Mouse (Mus musculus): Measurements from ENCODE around the gene Apoe. TPM values are rescaled to one million over a fixed set of nuclear protein-coding genes. Genes with fewer than 3 reads are reported as not detected.

Gene Apoe
- total and polyA plus RNA-seq, 3 experiments = 8.1 to 28.6 (median 19.9) TPM

DNA sequence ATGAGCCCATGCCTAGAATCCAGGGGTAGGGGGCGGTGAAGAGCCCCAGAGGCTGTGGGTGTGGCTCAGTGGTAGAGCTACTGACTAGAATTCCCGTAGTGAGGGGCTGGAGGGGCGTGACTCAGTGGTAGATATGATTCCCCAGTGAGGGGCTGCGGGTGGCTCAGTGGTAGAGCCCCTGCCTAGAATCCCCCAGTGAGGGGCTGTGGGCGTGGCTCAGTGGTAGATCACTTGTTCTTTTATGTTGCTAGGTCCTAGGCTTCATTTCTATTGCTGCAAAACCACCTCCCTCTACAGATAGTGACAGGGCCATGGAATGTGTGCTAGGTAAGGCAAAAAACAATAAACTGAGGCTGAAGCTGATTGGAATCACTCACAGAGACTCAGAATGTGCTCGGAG is 3.1 kb downstream of the Apoe start:
- Histone ChIP-seq H3K4me3 (ENCODE audit: low read depth, low read length) (no peak overlapping the region; the same call in 1 of the 2 replicates), H3K9me3 (replicated peaks) (peaks cover 13% of the 10 kb centered on the region), H3K4me1 (ENCODE audit: insufficient read depth, low read depth, low read length) (peaks cover 91% of the 10 kb centered on the region), H3K36me3 (replicated peaks) (peaks cover 47% of the 10 kb centered on the region), H3K27me3 (ENCODE audit: insufficient read depth, low read length) (no peaks in the 10 kb centered on the region)
- no peak for TF ChIP-seq GATA1 (IDR thresholded peaks at IDR 0.05; ENCODE audit: borderline replicate concordance, low read length)
- TF ChIP-seq CTCF (IDR thresholded peaks at IDR 0.05; ENCODE audit: low read depth, low read length) = no peak
- no peak for TF ChIP-seq TAL1 (conservative IDR thresholded peaks at IDR 0.05; ENCODE audit: low read depth, low read length)
- no peak for TF ChIP-seq POLR2AphosphoS5 (IDR thresholded peaks at IDR 0.05; ENCODE audit: insufficient replicate concordance, low read depth, low read length)
- ATAC-seq (ENCODE audit: extremely low read depth, insufficient number of reproducible peaks, low FRiP score, poor library complexity, severe bottlenecking) (no peak), DNase-seq (ENCODE audit: low spot score) (no peak)

DNA sequence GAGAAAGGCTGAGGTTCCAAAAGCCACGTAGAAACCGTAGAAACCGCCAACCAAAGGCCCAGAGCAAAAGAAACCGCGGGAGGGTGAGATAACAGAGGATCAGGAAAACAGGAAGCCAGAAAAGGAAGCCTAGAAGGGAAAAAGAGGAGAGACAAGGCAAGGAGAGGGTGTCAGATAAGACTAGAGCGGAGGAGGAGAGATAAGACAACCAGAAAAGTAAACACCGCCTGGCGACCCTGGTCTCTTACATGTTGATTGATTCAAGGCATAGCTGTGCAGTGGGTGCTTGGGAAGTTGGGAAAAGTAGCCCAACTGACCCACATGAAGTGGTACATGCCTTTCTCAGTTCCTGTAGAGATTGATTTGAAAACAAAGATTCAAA is 3.8 kb downstream of the Apoe start:
- DNase-seq (ENCODE audit: low spot score) = peak; percentile 31
- peak; percentile 87 for ATAC-seq (ENCODE audit: extremely low read depth, insufficient number of reproducible peaks, low FRiP score, poor library complexity, severe bottlenecking)
- H3K9me3 ChIP-seq (replicated peaks) = peaks cover 13% of the 10 kb centered on the region
- TF ChIP-seq GATA1 (IDR thresholded peaks at IDR 0.05; ENCODE audit: borderline replicate concordance, low read length) = no peak
- TF ChIP-seq POLR2AphosphoS5 (IDR thresholded peaks at IDR 0.05; ENCODE audit: insufficient replicate concordance, low read depth, low read length) = no peak
- TF ChIP-seq GATA2 (IDR thresholded peaks at IDR 0.05; ENCODE audit: borderline replicate concordance, low read depth, low read length) = no peak
- peak; percentile 59 for TF ChIP-seq TAL1 (conservative IDR thresholded peaks at IDR 0.05; ENCODE audit: low read depth, low read length)
- no peak overlapping the region; the same call in 1 of the 2 replicates for H3K4me3 ChIP-seq (ENCODE audit: low read depth, low read length)
- peaks cover 87% of the 10 kb centered on the region for H3K4me1 ChIP-seq (ENCODE audit: insufficient read depth, low read depth, low read length)
- H3K36me3 ChIP-seq (replicated peaks) = peaks cover 41% of the 10 kb centered on the region
- H3K27me3 ChIP-seq (ENCODE audit: insufficient read depth, low read length) = no peaks in the 10 kb centered on the region

DNA sequence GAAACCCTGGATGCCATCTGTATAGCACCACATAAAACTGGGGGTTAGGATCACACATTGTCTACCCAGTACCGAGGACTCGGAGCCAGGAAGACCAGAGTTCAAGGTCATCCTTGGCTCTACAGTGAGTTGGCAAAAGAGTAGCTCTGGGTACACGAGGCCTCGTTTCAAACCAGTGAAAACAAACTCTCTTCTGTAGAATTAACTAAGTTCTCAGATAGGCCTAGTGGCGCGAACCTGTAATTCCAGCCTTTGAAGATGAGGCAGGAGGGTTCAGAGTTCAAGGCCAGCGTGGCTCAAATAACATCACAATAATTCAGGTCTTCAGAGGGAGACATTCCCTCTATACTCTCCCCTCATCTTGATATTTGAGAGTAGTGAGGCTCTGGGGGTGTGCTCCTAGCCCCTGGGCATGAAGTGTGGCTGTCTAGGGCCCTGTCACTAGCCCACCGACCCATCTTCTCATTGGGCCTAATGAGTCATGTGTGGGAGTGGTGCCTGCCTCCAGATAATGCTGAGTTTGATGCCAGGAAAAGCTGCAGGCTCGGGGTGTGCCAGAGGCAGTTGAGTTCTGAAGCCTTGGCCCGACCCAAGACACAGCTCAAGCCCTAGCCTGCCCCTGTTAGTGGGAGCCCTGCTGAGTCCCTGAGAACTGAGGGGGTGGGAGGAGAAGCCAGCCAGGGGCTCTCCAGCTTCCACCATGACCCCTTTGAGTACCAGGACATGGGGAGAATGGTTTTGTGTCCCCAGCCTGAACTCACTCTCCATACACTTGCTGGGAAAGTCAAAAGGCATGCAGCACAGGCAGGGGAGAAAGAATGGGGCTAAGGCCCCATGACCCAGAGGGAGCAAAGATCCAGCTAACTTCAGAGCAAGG is 4.4 kb downstream of the Apoe start:
- Histone ChIP-seq H3K4me3 (ENCODE audit: low read depth, low read length) (peak overlapping the region; percentile 34; the same call in 1 of the 2 replicates), H3K9me3 (replicated peaks) (peaks cover 13% of the 10 kb centered on the region), H3K4me1 (ENCODE audit: insufficient read depth, low read depth, low read length) (peaks cover 86% of the 10 kb centered on the region), H3K36me3 (replicated peaks) (peaks cover 34% of the 10 kb centered on the region), H3K27me3 (ENCODE audit: insufficient read depth, low read length) (no peaks in the 10 kb centered on the region)
- TF ChIP-seq CTCF (IDR thresholded peaks at IDR 0.05; ENCODE audit: low read depth, low read length) (no peak), TAL1 (conservative IDR thresholded peaks at IDR 0.05; ENCODE audit: low read depth, low read length) (no peak), GATA2 (IDR thresholded peaks at IDR 0.05; ENCODE audit: borderline replicate concordance, low read depth, low read length) (no peak), GATA1 (IDR thresholded peaks at IDR 0.05; ENCODE audit: borderline replicate concordance, low read length) (no peak), POLR2AphosphoS5 (IDR thresholded peaks at IDR 0.05; ENCODE audit: insufficient replicate concordance, low read depth, low read length) (no peak)
- no peak for ATAC-seq (ENCODE audit: extremely low read depth, insufficient number of reproducible peaks, low FRiP score, poor library complexity, severe bottlenecking)
- no peak for DNase-seq (ENCODE audit: low spot score)

DNA sequence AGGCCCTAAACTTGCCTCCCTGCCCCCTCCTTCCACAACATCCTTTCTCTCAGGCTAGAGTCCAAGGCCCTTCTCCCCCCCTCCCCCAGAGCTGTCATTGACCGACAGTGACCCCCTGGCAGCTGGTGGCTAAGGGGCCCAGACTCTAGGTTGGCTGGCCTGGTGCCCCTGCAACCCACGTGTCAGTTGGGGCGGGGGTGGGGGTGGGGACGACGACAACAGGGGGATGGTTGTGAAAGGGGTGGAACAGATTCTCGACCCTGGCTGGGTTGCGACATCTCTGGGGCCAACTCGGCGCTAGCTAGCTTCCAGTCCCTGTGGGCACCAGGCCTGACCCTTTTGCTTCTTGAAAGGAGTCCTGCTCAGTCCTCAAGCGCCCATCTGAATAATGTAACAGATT is 5.6 kb downstream of the Apoe start:
- H3K4me1 ChIP-seq (ENCODE audit: insufficient read depth, low read depth, low read length) = peaks cover 74% of the 10 kb centered on the region
- H3K9me3 ChIP-seq (replicated peaks) = peaks cover 13% of the 10 kb centered on the region
- H3K4me3 ChIP-seq (ENCODE audit: low read depth, low read length) = peak overlapping the region; percentile 47; the same call in 1 of the 2 replicates
- no peak for ATAC-seq (ENCODE audit: extremely low read depth, insufficient number of reproducible peaks, low FRiP score, poor library complexity, severe bottlenecking)
- DNase-seq (ENCODE audit: low spot score) = peak; percentile 53
- H3K36me3 ChIP-seq (replicated peaks) = peaks cover 23% of the 10 kb centered on the region
- H3K27me3 ChIP-seq (ENCODE audit: insufficient read depth, low read length) = no peaks in the 10 kb centered on the region
- TF ChIP-seq GATA2 (IDR thresholded peaks at IDR 0.05; ENCODE audit: borderline replicate concordance, low read depth, low read length) = no peak
- TF ChIP-seq TAL1 (conservative IDR thresholded peaks at IDR 0.05; ENCODE audit: low read depth, low read length) = no peak
- no peak for TF ChIP-seq GATA1 (IDR thresholded peaks at IDR 0.05; ENCODE audit: borderline replicate concordance, low read length)
- no peak for TF ChIP-seq CTCF (IDR thresholded peaks at IDR 0.05; ENCODE audit: low read depth, low read length)
- no peak for TF ChIP-seq POLR2AphosphoS5 (IDR thresholded peaks at IDR 0.05; ENCODE audit: insufficient replicate concordance, low read depth, low read length)

DNA sequence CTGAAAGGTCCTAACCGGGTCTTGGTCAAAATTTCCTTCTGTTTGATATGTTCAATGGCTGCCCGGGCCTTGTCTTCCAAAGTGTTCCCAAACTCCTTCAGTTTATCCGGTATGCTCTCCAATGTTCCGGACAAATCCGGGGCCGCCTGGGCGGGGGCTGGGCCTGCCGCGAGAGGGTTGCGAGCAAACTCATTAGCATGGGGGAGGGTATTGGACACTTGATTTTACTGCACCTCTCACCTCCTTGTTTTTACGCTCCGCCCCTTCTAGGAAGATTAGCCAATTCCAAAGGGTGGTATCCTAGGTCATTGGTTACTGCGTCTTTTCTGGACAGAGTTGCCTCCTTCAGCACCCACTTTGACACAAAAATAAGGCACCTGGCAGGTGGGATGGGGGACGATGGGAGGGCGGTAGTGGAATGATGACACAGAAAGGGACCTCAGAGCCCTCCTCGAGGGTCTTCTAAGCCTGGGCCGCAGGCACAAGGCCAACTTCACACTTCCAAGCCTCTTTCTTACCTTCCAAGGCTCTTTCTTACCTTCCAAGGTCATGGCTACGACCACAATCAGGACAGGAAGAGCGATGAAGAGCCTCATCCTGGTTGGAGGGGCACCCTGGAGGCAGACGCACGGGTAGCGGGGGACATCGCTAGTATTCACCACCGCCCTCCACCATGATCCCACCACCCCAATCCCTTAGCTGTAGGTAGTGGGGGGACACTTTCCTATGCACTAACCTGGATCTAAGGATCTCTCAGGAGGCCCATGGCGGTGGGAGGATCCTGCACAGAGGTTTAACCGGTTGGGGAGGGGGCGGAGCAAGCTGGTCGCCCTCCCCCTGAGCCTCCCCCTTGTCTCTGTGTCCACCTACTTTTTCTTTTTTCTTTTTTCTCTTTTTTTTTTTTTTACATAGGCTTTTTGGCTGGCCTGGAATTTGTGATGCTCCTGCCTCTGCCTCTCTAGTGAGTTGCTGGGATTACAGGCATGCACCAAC is 6.8 kb downstream of the Apoe start, which contains the start of gene Apoc1:
Apoc1 (minus strand) TSS at position 788 of the 993 bp plus-strand sequence.
- Histone ChIP-seq H3K9me3 (replicated peaks) (peaks cover 9% of the 10 kb centered on the region), H3K27me3 (ENCODE audit: insufficient read depth, low read length) (no peaks in the 10 kb centered on the region), H3K4me3 (ENCODE audit: low read depth, low read length) (peak within 1 kb of the TSS; percentile 61), H3K4me1 (ENCODE audit: insufficient read depth, low read depth, low read length) (peaks cover 69% of the 10 kb centered on the region), H3K36me3 (replicated peaks) (peaks cover 13% of the 10 kb centered on the region)
- peak; percentile 47 for DNase-seq (ENCODE audit: low spot score)
- TF ChIP-seq GATA1 (IDR thresholded peaks at IDR 0.05; ENCODE audit: borderline replicate concordance, low read length) (no peak), TAL1 (conservative IDR thresholded peaks at IDR 0.05; ENCODE audit: low read depth, low read length) (no peak), POLR2AphosphoS5 (IDR thresholded peaks at IDR 0.05; ENCODE audit: insufficient replicate concordance, low read depth, low read length) (no peak), CTCF (IDR thresholded peaks at IDR 0.05; ENCODE audit: low read depth, low read length) (no peak), GATA2 (IDR thresholded peaks at IDR 0.05; ENCODE audit: borderline replicate concordance, low read depth, low read length) (no peak)
- no peak for ATAC-seq (ENCODE audit: extremely low read depth, insufficient number of reproducible peaks, low FRiP score, poor library complexity, severe bottlenecking)
